Mouse (Mus musculus) G1E (cell line): Measurements from ENCODE around the gene Sdccag8. TPM values are rescaled to one million over a fixed set of nuclear protein-coding genes. Genes with fewer than 3 reads are reported as not detected.

Experiments
- ATAC-seq: 2 replicates; pipeline ENCODE4 v1.8.0; 2016; ENCODE audit warnings: mild to moderate bottlenecking; ENCODE audit not compliant: insufficient number of reproducible peaks, poor library complexity, low FRiP score, severe bottlenecking; ENCODE audit errors: extremely low read depth
- DNase-seq: peaks from one replicate; pipeline ENCODE4 v3.0.0; 2012; ENCODE audit warnings: low spot score
- H3K27me3 ChIP-seq: 2 replicates; pipeline ENCODE4 v1.6.1; 2012; ENCODE audit warnings: mild to moderate bottlenecking, low read length, inconsistent platforms; ENCODE audit not compliant: insufficient read depth
- H3K36me3 ChIP-seq: replicated peaks from 2 replicates; pipeline ENCODE3; 2012; ENCODE audit warnings: mild to moderate bottlenecking, inconsistent platforms
- H3K4me1 ChIP-seq: 2 replicates; pipeline ENCODE4 v1.6.1; 2012; ENCODE audit warnings: low read depth, low read length, inconsistent platforms, mixed read lengths; ENCODE audit not compliant: insufficient read depth
- H3K4me3 ChIP-seq: 2 replicates; pipeline ENCODE4 v1.5.1; 2012; ENCODE audit warnings: low read depth, mild to moderate bottlenecking, inconsistent platforms, low read length, moderate library complexity, mixed read lengths
- H3K9me3 ChIP-seq: replicated peaks from 2 replicates; pipeline ENCODE4 v1.6.1; 2012; ENCODE audit warnings: inconsistent platforms
- CTCF ChIP-seq: IDR thresholded peaks from 2 replicates; pipeline ENCODE4 v1.5.1; 2012; ENCODE audit warnings: low read depth, low read length, inconsistent platforms, mixed read lengths
- GATA1 ChIP-seq: IDR thresholded peaks from 2 replicates; pipeline ENCODE4 v1.6.1; 2012; ENCODE audit warnings: borderline replicate concordance, low read length, inconsistent platforms, mixed read lengths
- GATA2 ChIP-seq: IDR thresholded peaks from 2 replicates; pipeline ENCODE4 v1.6.1; 2012; ENCODE audit warnings: low read depth, low read length, inconsistent platforms, borderline replicate concordance
- POLR2AphosphoS5 ChIP-seq: IDR thresholded peaks from 2 replicates; pipeline ENCODE4 v1.6.1; 2012; ENCODE audit warnings: low read depth, low read length, inconsistent platforms; ENCODE audit not compliant: insufficient replicate concordance
- TAL1 ChIP-seq: conservative IDR thresholded peaks from 2 replicates; pipeline ENCODE4 v1.6.1; 2012; ENCODE audit warnings: low read depth, low read length, inconsistent platforms, mixed read lengths
- polyA plus RNA-seq: library from polyadenylated mRNA; stranded (reverse); fragments of >175 nt; gene quantifications from 2 replicates; pipeline ENCODE4 v1.2.3, GENCODE M21; 2012
- total RNA-seq, 2 experiments: library from RNA; stranded (forward) in 1 of 2; stranded (reverse) in 1 of 2; fragments of 200-1000 nt in 1 of 2; fragments of >200 nt in 1 of 2; fragmentation: Nextera tagmentation in 1 of 2; gene quantifications; 2 replicates each; pipeline ENCODE4 v1.2.3; 2014 to 2017

Sdccag8 gene
- total and polyA plus RNA-seq, 3 experiments = 2.2 to 19.9 (median 11.9) TPM

- no peaks in the 10 kb centered on the region for H3K9me3 ChIP-seq
- H3K36me3 ChIP-seq = no peaks in the 10 kb centered on the region
- no peaks in the 10 kb centered on the region for H3K27me3 ChIP-seq
- DNase-seq (no peak), ATAC-seq (no peak)
- H3K4me1 ChIP-seq = no peaks in the 10 kb centered on the region
- TF ChIP-seq CTCF (no peak), GATA2 (no peak), TAL1 (no peak), POLR2AphosphoS5 (no peak), GATA1 (no peak)
- no peak overlapping the region for H3K4me3 ChIP-seq
These were observed 224.7 kb downstream of the Sdccag8 start for GRCm38 (mm10) chr1:177039093-177039674.

GRCm38 (mm10) chr1:177040058-177040457, 225.6 kb downstream of the Sdccag8 start:
- no peaks in the 10 kb centered on the region for H3K4me1 ChIP-seq
- TF ChIP-seq CTCF (no peak), POLR2AphosphoS5 (no peak), GATA1 (no peak), GATA2 (no peak), TAL1 (no peak)
- no peaks in the 10 kb centered on the region for H3K36me3 ChIP-seq
- DNase-seq (no peak), ATAC-seq (no peak)
- no peaks in the 10 kb centered on the region for H3K27me3 ChIP-seq
- no peaks in the 10 kb centered on the region for H3K9me3 ChIP-seq
- no peak overlapping the region for H3K4me3 ChIP-seq

GRCm38 (mm10) chr1:177045885-177046284, 231.4 kb downstream of the Sdccag8 start:
- ATAC-seq (no peak), DNase-seq (no peak)
- no peak overlapping the region for H3K4me3 ChIP-seq
- no peaks in the 10 kb centered on the region for H3K9me3 ChIP-seq
- no peaks in the 10 kb centered on the region for H3K4me1 ChIP-seq
- H3K27me3 ChIP-seq = no peaks in the 10 kb centered on the region
- TF ChIP-seq GATA1 (no peak), POLR2AphosphoS5 (no peak), CTCF (no peak), TAL1 (no peak), GATA2 (no peak)
- no peaks in the 10 kb centered on the region for H3K36me3 ChIP-seq

- Histone ChIP-seq H3K36me3 (no peaks in the 10 kb centered on the region), H3K4me1 (no peaks in the 10 kb centered on the region), H3K4me3 (no peak overlapping the region), H3K27me3 (no peaks in the 10 kb centered on the region), H3K9me3 (no peaks in the 10 kb centered on the region)
- no peak for DNase-seq
- no peak for ATAC-seq
- TF ChIP-seq TAL1 (no peak), POLR2AphosphoS5 (no peak), GATA2 (no peak), GATA1 (no peak), CTCF (no peak)
These were observed 232.5 kb downstream of the Sdccag8 start for GRCm38 (mm10) chr1:177046963-177047362.

- no peak overlapping the region for H3K4me3 ChIP-seq
- DNase-seq (no peak), ATAC-seq (no peak)
- TF ChIP-seq POLR2AphosphoS5 = no peak
- no peak for TF ChIP-seq GATA1
- TF ChIP-seq CTCF = no peak
- TF ChIP-seq TAL1 = no peak
- TF ChIP-seq GATA2 = no peak
- H3K27me3 ChIP-seq = no peaks in the 10 kb centered on the region
- H3K9me3 ChIP-seq = no peaks in the 10 kb centered on the region
- no peaks in the 10 kb centered on the region for H3K4me1 ChIP-seq
- no peaks in the 10 kb centered on the region for H3K36me3 ChIP-seq
These were observed 234.3 kb downstream of the Sdccag8 start for GRCm38 (mm10) chr1:177048773-177049172.

GRCm38 (mm10) chr1:177051366-177051963, 237.0 kb downstream of the Sdccag8 start:
- Histone ChIP-seq H3K27me3 (no peaks in the 10 kb centered on the region), H3K4me1 (no peaks in the 10 kb centered on the region), H3K4me3 (no peak overlapping the region), H3K9me3 (no peaks in the 10 kb centered on the region), H3K36me3 (no peaks in the 10 kb centered on the region)
- DNase-seq (no peak), ATAC-seq (no peak)
- TF ChIP-seq POLR2AphosphoS5 = no peak
- no peak for TF ChIP-seq GATA2
- TF ChIP-seq GATA1 = no peak
- TF ChIP-seq CTCF = no peak
- TF ChIP-seq TAL1 = no peak

- no peaks in the 10 kb centered on the region for H3K4me1 ChIP-seq
- no peaks in the 10 kb centered on the region for H3K27me3 ChIP-seq
- no peak for ATAC-seq
- no peaks in the 10 kb centered on the region for H3K36me3 ChIP-seq
- H3K9me3 ChIP-seq = no peaks in the 10 kb centered on the region
- DNase-seq = no peak
- TF ChIP-seq GATA2 = no peak
- no peak for TF ChIP-seq TAL1
- TF ChIP-seq CTCF = no peak
- TF ChIP-seq GATA1 = no peak
- no peak for TF ChIP-seq POLR2AphosphoS5
- no peak overlapping the region for H3K4me3 ChIP-seq
These were observed 240.4 kb downstream of the Sdccag8 start for GRCm38 (mm10) chr1:177054891-177055290.
